Mouse (Mus musculus): Measurements from ENCODE around the gene Psme2. TPM values are rescaled to one million over a fixed set of nuclear protein-coding genes. Genes with fewer than 3 reads are reported as not detected.

The Psme2 gene
- polyA plus RNA-seq, 1 experiment from 2014 or later = 179 TPM

- H3K9me3 ChIP-seq (ENCODE audit: control insufficient read depth, low read length) = no peaks in the 10 kb centered on the region
- no peak overlapping the region for H3K4me3 ChIP-seq (replicated peaks; ENCODE audit: low read length)
- ATAC-seq (ENCODE audit: low FRiP score) (no peak), DNase-seq (ENCODE audit: low spot score) (no peak)
- no peak overlapping the region for H3K9ac ChIP-seq
- no peaks in the 10 kb centered on the region for H3K27me3 ChIP-seq (ENCODE audit: control insufficient read depth, insufficient read depth, low read length)
- H3K27ac ChIP-seq = no peak overlapping the region
- H3K4me2 ChIP-seq (replicated peaks) = no peak overlapping the region
- WGBS = 77% methylated on average over 13 of the region's 13 CpGs
- peaks cover 7% of the 10 kb centered on the region; the same call in 1 of the 2 replicates for H3K36me3 ChIP-seq (replicated peaks; ENCODE audit: control insufficient read depth, insufficient read depth)
- peaks cover 10% of the 10 kb centered on the region for H3K4me1 ChIP-seq (replicated peaks; ENCODE audit: control insufficient read depth, insufficient read depth, low read length)
Measured at GRCm38 (mm10) chr14:55575711-55576110, 15.2 kb downstream of the Psme2 start.

- H3K9me3 ChIP-seq (ENCODE audit: control insufficient read depth, low read length) = no peaks in the 10 kb centered on the region
- no peaks in the 10 kb centered on the region for H3K27me3 ChIP-seq (ENCODE audit: control insufficient read depth, insufficient read depth, low read length)
- ATAC-seq (ENCODE audit: low FRiP score) (no peak), DNase-seq (ENCODE audit: low spot score) (no peak)
- peaks cover 10% of the 10 kb centered on the region for H3K4me1 ChIP-seq (replicated peaks; ENCODE audit: control insufficient read depth, insufficient read depth, low read length)
- no peak within 1 kb of the TSS for H3K9ac ChIP-seq
- WGBS = 80% methylated on average over 8 of the region's 8 CpGs
- no peak within 1 kb of the TSS for H3K4me3 ChIP-seq (replicated peaks; ENCODE audit: low read length)
- H3K36me3 ChIP-seq (replicated peaks; ENCODE audit: control insufficient read depth, insufficient read depth) = peaks cover 7% of the 10 kb centered on the region; the same call in 1 of the 2 replicates
- no peak within 1 kb of the TSS for H3K27ac ChIP-seq
- no peak within 1 kb of the TSS for H3K4me2 ChIP-seq (replicated peaks)
Measured at GRCm38 (mm10) chr14:55575302-55575701, 15.6 kb downstream of the Psme2 start, which contains the start of gene Fitm1. Fitm1 (plus strand) TSS chr14:55575617.

- H3K36me3 ChIP-seq (replicated peaks; ENCODE audit: control insufficient read depth, insufficient read depth) = peaks cover 38% of the 10 kb centered on the region
- no peak for ATAC-seq (ENCODE audit: low FRiP score)
- H3K4me2 ChIP-seq (replicated peaks) = no peak overlapping the region
- H3K4me1 ChIP-seq (replicated peaks; ENCODE audit: control insufficient read depth, insufficient read depth, low read length) = no peaks in the 10 kb centered on the region
- DNase-seq (ENCODE audit: low spot score) = no peak
- H3K27ac ChIP-seq = no peak overlapping the region
- H3K4me3 ChIP-seq (replicated peaks; ENCODE audit: low read length) = no peak overlapping the region
- no peaks in the 10 kb centered on the region for H3K27me3 ChIP-seq (ENCODE audit: control insufficient read depth, insufficient read depth, low read length)
- no peak overlapping the region for H3K9ac ChIP-seq
- no peaks in the 10 kb centered on the region for H3K9me3 ChIP-seq (ENCODE audit: control insufficient read depth, low read length)
Measured at GRCm38 (mm10) chr14:55571760-55572159, 19.2 kb downstream of the Psme2 start.

GRCm38 (mm10) chr14:55570588-55570987, 20.3 kb downstream of the Psme2 start:
- no peaks in the 10 kb centered on the region for H3K9me3 ChIP-seq (ENCODE audit: control insufficient read depth, low read length)
- ATAC-seq (ENCODE audit: low FRiP score) (no peak), DNase-seq (ENCODE audit: low spot score) (no peak)
- 98% methylated on average over 2 of the region's 2 CpGs for WGBS
- no peak overlapping the region for H3K27ac ChIP-seq
- H3K9ac ChIP-seq = no peak overlapping the region
- H3K27me3 ChIP-seq (ENCODE audit: control insufficient read depth, insufficient read depth, low read length) = no peaks in the 10 kb centered on the region
- H3K4me1 ChIP-seq (replicated peaks; ENCODE audit: control insufficient read depth, insufficient read depth, low read length) = no peaks in the 10 kb centered on the region
- H3K4me2 ChIP-seq (replicated peaks) = no peak overlapping the region
- no peak overlapping the region for H3K4me3 ChIP-seq (replicated peaks; ENCODE audit: low read length)
- H3K36me3 ChIP-seq (replicated peaks; ENCODE audit: control insufficient read depth, insufficient read depth) = peaks cover 50% of the 10 kb centered on the region

GRCm38 (mm10) chr14:55567496-55567895, 23.4 kb downstream of the Psme2 start:
- H3K4me3 ChIP-seq (replicated peaks; ENCODE audit: low read length) = no peak overlapping the region
- H3K27ac ChIP-seq = no peak overlapping the region
- H3K4me2 ChIP-seq (replicated peaks) = no peak overlapping the region
- 90% methylated on average over 3 of the region's 3 CpGs for WGBS
- H3K36me3 ChIP-seq (replicated peaks; ENCODE audit: control insufficient read depth, insufficient read depth) = peaks cover 80% of the 10 kb centered on the region
- H3K9ac ChIP-seq = no peak overlapping the region
- DNase-seq (ENCODE audit: low spot score) = no peak
- no peaks in the 10 kb centered on the region for H3K27me3 ChIP-seq (ENCODE audit: control insufficient read depth, insufficient read depth, low read length)
- no peaks in the 10 kb centered on the region for H3K9me3 ChIP-seq (ENCODE audit: control insufficient read depth, low read length)
- H3K4me1 ChIP-seq (replicated peaks; ENCODE audit: control insufficient read depth, insufficient read depth, low read length) = no peaks in the 10 kb centered on the region
- ATAC-seq (ENCODE audit: low FRiP score) = no peak

GRCm38 (mm10) chr14:55565748-55566147, 25.2 kb downstream of the Psme2 start:
- no peaks in the 10 kb centered on the region for H3K27me3 ChIP-seq (ENCODE audit: control insufficient read depth, insufficient read depth, low read length)

GRCm38 (mm10) chr14:55563249-55563648, 27.7 kb downstream of the Psme2 start:
- H3K4me2 ChIP-seq (replicated peaks) = no peak overlapping the region
- H3K27ac ChIP-seq = no peak overlapping the region
- H3K9me3 ChIP-seq (ENCODE audit: control insufficient read depth, low read length) = no peaks in the 10 kb centered on the region
- H3K36me3 ChIP-seq (replicated peaks; ENCODE audit: control insufficient read depth, insufficient read depth) = peaks cover 57% of the 10 kb centered on the region
- H3K4me1 ChIP-seq (replicated peaks; ENCODE audit: control insufficient read depth, insufficient read depth, low read length) = peaks cover 15% of the 10 kb centered on the region
- no peak overlapping the region for H3K4me3 ChIP-seq (replicated peaks; ENCODE audit: low read length)
- H3K27me3 ChIP-seq (ENCODE audit: control insufficient read depth, insufficient read depth, low read length) = no peaks in the 10 kb centered on the region
- DNase-seq (ENCODE audit: low spot score) (no peak), ATAC-seq (ENCODE audit: low FRiP score) (no peak)
- WGBS = 91% methylated on average over 11 of the region's 11 CpGs
- H3K9ac ChIP-seq = no peak overlapping the region

More at GRCm38 (mm10) chr14:55565748-55566147, 25.2 kb downstream of the Psme2 start:
- H3K4me2 ChIP-seq (replicated peaks) = no peak overlapping the region
- WGBS = 90% methylated on average over 3 of the region's 3 CpGs
- no peak overlapping the region for H3K27ac ChIP-seq
- H3K9me3 ChIP-seq (ENCODE audit: control insufficient read depth, low read length) = no peaks in the 10 kb centered on the region
- peaks cover 82% of the 10 kb centered on the region for H3K36me3 ChIP-seq (replicated peaks; ENCODE audit: control insufficient read depth, insufficient read depth)
- no peak overlapping the region for H3K4me3 ChIP-seq (replicated peaks; ENCODE audit: low read length)
- no peak overlapping the region for H3K9ac ChIP-seq
- ATAC-seq (ENCODE audit: low FRiP score) (no peak), DNase-seq (ENCODE audit: low spot score) (no peak)
- peaks cover 9% of the 10 kb centered on the region for H3K4me1 ChIP-seq (replicated peaks; ENCODE audit: control insufficient read depth, insufficient read depth, low read length)

GRCm38 (mm10) chr14:55561860-55562259, 29.1 kb downstream of the Psme2 start:
- Histone ChIP-seq H3K9me3 (ENCODE audit: control insufficient read depth, low read length) (no peaks in the 10 kb centered on the region), H3K4me2 (replicated peaks) (peak overlapping the region; percentile 84), H3K27ac (no peak overlapping the region), H3K27me3 (ENCODE audit: control insufficient read depth, insufficient read depth, low read length) (no peaks in the 10 kb centered on the region), H3K9ac (no peak overlapping the region), H3K36me3 (replicated peaks; ENCODE audit: control insufficient read depth, insufficient read depth) (peaks cover 45% of the 10 kb centered on the region), H3K4me1 (replicated peaks; ENCODE audit: control insufficient read depth, insufficient read depth, low read length) (peaks cover 15% of the 10 kb centered on the region), H3K4me3 (replicated peaks; ENCODE audit: low read length) (no peak overlapping the region)
- no peak for ATAC-seq (ENCODE audit: low FRiP score)
- 88% methylated on average over 10 of the region's 10 CpGs for WGBS
- DNase-seq (ENCODE audit: low spot score) = no peak

- peaks cover 15% of the 10 kb centered on the region for H3K4me1 ChIP-seq (replicated peaks; ENCODE audit: control insufficient read depth, insufficient read depth, low read length)
- no peaks in the 10 kb centered on the region for H3K9me3 ChIP-seq (ENCODE audit: control insufficient read depth, low read length)
- H3K4me2 ChIP-seq (replicated peaks) = peak within 1 kb of the TSS; percentile 84
- H3K27ac ChIP-seq = peak within 1 kb of the TSS; percentile 98
- under 1% methylated on average over 51 of the region's 51 CpGs for WGBS
- H3K36me3 ChIP-seq (replicated peaks; ENCODE audit: control insufficient read depth, insufficient read depth) = peaks cover 31% of the 10 kb centered on the region
- peak; percentile 96 for ATAC-seq (ENCODE audit: low FRiP score)
- H3K9ac ChIP-seq = peak within 1 kb of the TSS; percentile 76
- peak within 1 kb of the TSS; percentile 50 for H3K4me3 ChIP-seq (replicated peaks; ENCODE audit: low read length)
- peak; percentile 98 for DNase-seq (ENCODE audit: low spot score)
- H3K27me3 ChIP-seq (ENCODE audit: control insufficient read depth, insufficient read depth, low read length) = no peaks in the 10 kb centered on the region
Measured at GRCm38 (mm10) chr14:55560202-55561073, 30.5 kb downstream of the Psme2 start, which contains the start of gene A730061H03Rik. A730061H03Rik (minus strand) TSS chr14:55560406.

Measured in hindbrain, embryonic 14.5 days (tissue).